Mouse (Mus musculus): ENCODE measurements around the gene Gm20388. TPM values are rescaled to one million over a fixed set of nuclear protein-coding genes. Genes with fewer than 3 reads are reported as not detected.

Gm20388 gene
- polyA plus RNA-seq, 1 experiment, result not detected

DNA sequence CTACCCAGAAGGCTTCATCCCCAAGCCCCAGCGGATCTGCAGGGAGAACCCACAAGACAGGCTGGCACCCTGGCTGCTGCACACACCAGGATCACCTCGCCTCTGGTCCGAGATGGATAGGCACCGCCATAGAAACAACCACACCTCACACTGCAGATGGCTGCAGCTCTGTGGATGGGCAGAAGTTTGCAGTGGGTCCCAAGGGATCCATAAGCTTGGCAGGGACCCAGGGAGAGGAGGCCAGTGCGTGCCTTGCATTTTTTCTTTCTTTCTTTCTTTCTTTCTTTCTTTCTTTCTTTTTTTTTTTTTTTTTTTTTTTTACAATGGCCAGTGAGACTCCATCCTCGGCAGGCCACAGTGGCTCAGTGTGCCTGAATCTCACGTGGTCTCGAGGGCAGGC is 1360.9 kb downstream of the Gm20388 start:
- TF ChIP-seq CTCF (IDR thresholded peaks at IDR 0.05; ENCODE audit: insufficient read depth, low read depth, low read length) (no peak), POLR2A (IDR thresholded peaks at IDR 0.05; ENCODE audit: insufficient read depth, low read depth, low read length) (no peak)
- H3K4me3 ChIP-seq (ENCODE audit: insufficient read depth, low read depth, low read length), result no peak overlapping the region
- 0 out of 2 replicates have a peak, but pooled peaks cover 6% of the 10 kb centered on the region for H3K4me1 ChIP-seq (ENCODE audit: control insufficient read depth, insufficient read depth, low read length)
- H3K27ac ChIP-seq (ENCODE audit: insufficient read depth, low read depth, low read length), result no peak overlapping the region
- 80% methylated on average over 8 of the region's 8 CpGs for WGBS

DNA sequence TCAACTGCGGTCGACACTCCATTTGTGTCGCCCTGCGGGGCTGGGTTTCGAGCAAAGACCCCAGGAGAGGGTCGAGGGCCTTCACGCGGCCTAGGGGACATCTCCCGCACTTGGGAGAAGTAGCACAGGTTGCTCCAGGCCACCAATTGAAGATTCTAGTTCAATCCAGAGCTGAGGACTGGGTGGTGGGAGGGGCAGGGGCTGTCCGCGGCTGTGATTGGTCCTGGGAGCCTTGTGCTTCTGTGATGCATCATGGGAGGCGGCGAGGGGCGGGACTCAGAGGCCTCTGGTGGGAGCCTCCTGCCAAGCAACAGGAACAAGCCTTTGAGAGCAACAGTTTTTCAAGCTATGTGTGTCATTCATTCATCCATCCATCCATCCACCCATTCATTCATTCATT is 1362.6 kb downstream of the Gm20388 start:
- TF ChIP-seq POLR2A (IDR thresholded peaks at IDR 0.05; ENCODE audit: insufficient read depth, low read depth, low read length), result no peak
- no peak for TF ChIP-seq CTCF (IDR thresholded peaks at IDR 0.05; ENCODE audit: insufficient read depth, low read depth, low read length)
- 48% methylated on average over 14 of the region's 14 CpGs for WGBS
- H3K4me3 ChIP-seq (ENCODE audit: insufficient read depth, low read depth, low read length), result peak overlapping the region; percentile 26
- H3K4me1 ChIP-seq (ENCODE audit: control insufficient read depth, insufficient read depth, low read length), result 0 out of 2 replicates have a peak, but pooled peaks cover 6% of the 10 kb centered on the region
- H3K27ac ChIP-seq (ENCODE audit: insufficient read depth, low read depth, low read length), result no peak overlapping the region

DNA sequence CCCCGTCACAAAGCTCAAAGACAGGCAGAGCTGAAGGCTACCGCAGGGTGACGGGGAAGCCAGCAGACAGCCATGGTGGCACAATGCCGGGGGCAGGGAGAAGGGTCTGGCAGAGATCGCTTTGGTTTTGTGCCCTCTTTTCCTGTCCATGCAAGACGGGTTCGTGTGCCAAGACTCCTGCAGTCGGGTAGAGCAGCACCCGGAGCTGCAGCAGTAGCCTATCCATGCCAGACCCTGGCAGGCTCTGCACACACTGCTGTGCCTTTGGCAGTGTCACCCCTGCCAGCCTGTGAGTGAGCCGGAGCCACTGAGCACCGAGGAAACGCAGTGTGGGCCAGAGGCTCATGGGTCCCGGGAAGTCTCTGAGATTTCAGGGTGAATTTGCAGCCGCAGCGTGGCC is 1363.0 kb downstream of the Gm20388 start:
- 38% methylated on average over 15 of the region's 15 CpGs for WGBS
- Histone ChIP-seq H3K4me1 (ENCODE audit: control insufficient read depth, insufficient read depth, low read length) (0 out of 2 replicates have a peak, but pooled peaks cover 6% of the 10 kb centered on the region), H3K4me3 (ENCODE audit: insufficient read depth, low read depth, low read length) (peak overlapping the region; percentile 8; the same call in 1 of the 2 replicates), H3K27ac (ENCODE audit: insufficient read depth, low read depth, low read length) (no peak overlapping the region)
- TF ChIP-seq CTCF (IDR thresholded peaks at IDR 0.05; ENCODE audit: insufficient read depth, low read depth, low read length) (no peak), POLR2A (IDR thresholded peaks at IDR 0.05; ENCODE audit: insufficient read depth, low read depth, low read length) (no peak)

DNA sequence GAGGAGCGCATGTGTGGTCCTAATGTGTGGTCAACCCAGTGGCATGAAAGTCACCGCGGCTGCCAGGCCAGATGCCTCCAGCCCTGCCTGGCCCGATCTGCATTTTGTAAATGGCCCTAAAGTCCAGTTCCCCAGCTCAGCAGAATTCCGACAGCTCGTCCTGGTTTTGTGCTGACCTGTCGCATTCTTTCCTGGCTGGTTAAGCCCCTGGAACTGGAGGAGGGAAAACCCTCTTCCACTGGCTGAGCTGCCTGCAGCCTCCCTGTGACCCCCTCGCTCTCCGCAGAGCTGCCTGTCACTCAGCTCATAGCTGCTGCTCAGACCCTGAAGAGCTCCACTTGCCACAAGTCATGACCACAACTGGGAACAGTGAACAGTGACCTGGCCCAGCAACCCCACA is 1369.8 kb downstream of the Gm20388 start:
- WGBS, result 71% methylated on average over 9 of the region's 9 CpGs
- Histone ChIP-seq H3K4me1 (ENCODE audit: control insufficient read depth, insufficient read depth, low read length) (no peaks in the 10 kb centered on the region), H3K4me3 (ENCODE audit: insufficient read depth, low read depth, low read length) (no peak overlapping the region), H3K27ac (ENCODE audit: insufficient read depth, low read depth, low read length) (no peak overlapping the region)
- no peak for TF ChIP-seq POLR2A (IDR thresholded peaks at IDR 0.05; ENCODE audit: insufficient read depth, low read depth, low read length)
- no peak for TF ChIP-seq CTCF (IDR thresholded peaks at IDR 0.05; ENCODE audit: insufficient read depth, low read depth, low read length)

- no peak overlapping the region for H3K4me3 ChIP-seq (ENCODE audit: insufficient read depth, low read depth, low read length)
- 88% methylated on average over 5 of the region's 5 CpGs for WGBS
- H3K4me1 ChIP-seq (ENCODE audit: control insufficient read depth, insufficient read depth, low read length), result peaks cover 8% of the 10 kb centered on the region; the same call in 1 of the 2 replicates
- no peak for TF ChIP-seq POLR2A (IDR thresholded peaks at IDR 0.05; ENCODE audit: insufficient read depth, low read depth, low read length)
- no peak for TF ChIP-seq CTCF (IDR thresholded peaks at IDR 0.05; ENCODE audit: insufficient read depth, low read depth, low read length)
- H3K27ac ChIP-seq (ENCODE audit: insufficient read depth, low read depth, low read length), result no peak overlapping the region
Measured at GRCm38 (mm10) chr8:121289346-121289745, 1378.7 kb downstream of the Gm20388 start.

DNA sequence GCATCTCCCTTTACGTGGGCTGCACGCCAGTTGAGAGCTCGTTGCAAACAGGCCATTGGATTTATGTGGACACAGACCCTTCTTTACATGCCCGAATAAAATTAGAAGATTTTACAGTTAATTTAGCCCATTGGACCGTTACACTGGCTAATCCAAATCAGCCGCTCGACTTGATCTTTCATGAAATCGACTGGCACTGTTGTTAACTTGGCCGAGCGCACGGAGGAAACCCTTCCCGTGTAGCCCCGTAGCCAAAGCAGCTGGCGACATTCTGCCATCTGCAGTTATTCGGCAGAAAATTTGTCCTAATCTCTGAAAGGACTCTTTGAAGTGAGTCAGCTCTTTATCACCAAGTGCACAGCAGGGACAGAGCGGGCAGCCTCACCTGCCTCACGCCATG is 1379.9 kb downstream of the Gm20388 start:
- 50% methylated on average over 17 of the region's 17 CpGs for WGBS
- Histone ChIP-seq H3K4me3 (ENCODE audit: insufficient read depth, low read depth, low read length) (no peak overlapping the region), H3K27ac (ENCODE audit: insufficient read depth, low read depth, low read length) (no peak overlapping the region), H3K4me1 (ENCODE audit: control insufficient read depth, insufficient read depth, low read length) (peaks cover 8% of the 10 kb centered on the region; the same call in 1 of the 2 replicates)
- TF ChIP-seq CTCF (IDR thresholded peaks at IDR 0.05; ENCODE audit: insufficient read depth, low read depth, low read length) (no peak), POLR2A (IDR thresholded peaks at IDR 0.05; ENCODE audit: insufficient read depth, low read depth, low read length) (no peak)

GRCm38 (mm10) chr8:121293418-121293817 is 1382.8 kb downstream of the Gm20388 start:
- WGBS, result 90% methylated on average over 10 of the region's 10 CpGs
- Histone ChIP-seq H3K4me3 (ENCODE audit: insufficient read depth, low read depth, low read length) (no peak overlapping the region), H3K4me1 (ENCODE audit: control insufficient read depth, insufficient read depth, low read length) (peaks cover 17% of the 10 kb centered on the region), H3K27ac (ENCODE audit: insufficient read depth, low read depth, low read length) (no peak overlapping the region)
- TF ChIP-seq POLR2A (IDR thresholded peaks at IDR 0.05; ENCODE audit: insufficient read depth, low read depth, low read length) (no peak), CTCF (IDR thresholded peaks at IDR 0.05; ENCODE audit: insufficient read depth, low read depth, low read length) (no peak)

DNA sequence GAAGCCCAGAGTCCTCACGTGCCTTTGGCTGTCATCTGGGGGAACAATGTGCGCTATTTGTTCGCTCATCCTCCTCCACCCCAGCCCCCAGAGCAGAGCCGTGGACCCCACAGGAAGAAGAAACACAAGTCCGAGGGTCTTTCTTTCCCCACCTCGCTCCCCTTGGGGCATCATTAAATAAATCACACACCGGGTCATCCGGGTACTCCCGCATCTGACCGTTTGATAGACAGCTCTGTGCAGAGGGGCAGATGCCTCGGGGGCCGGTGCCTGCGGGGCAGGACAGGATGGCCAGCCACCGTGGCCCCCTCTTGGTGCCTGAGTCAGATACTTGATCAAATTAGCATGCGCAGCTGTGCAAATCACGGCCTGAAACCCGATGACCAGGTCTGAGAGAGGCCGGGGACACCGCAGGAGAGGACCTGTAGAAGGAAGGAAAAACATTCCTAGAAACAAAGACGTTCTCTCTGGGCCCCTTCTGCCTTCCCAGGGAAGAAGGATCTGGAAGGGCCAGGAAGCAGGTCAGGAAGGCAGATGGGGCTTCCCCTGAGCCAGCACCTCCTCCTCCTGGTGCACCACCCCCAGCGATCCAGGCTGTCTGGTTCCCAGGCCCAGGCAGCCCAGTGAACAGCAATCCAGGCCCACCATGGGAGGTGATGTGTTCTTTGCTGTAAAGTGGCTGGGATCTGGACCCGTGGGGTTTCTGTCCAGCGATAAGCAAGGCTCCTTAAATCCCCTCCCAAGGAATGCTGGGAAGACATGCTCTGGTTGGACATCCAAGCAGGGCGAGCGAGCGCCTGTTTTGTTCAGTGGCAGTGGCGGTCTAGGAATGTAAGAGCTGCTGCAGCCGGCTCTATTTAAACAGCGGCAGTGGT is 1383.8 kb downstream of the Gm20388 start:
- H3K4me3 ChIP-seq (ENCODE audit: insufficient read depth, low read depth, low read length), result no peak overlapping the region
- no peak overlapping the region for H3K27ac ChIP-seq (ENCODE audit: insufficient read depth, low read depth, low read length)
- TF ChIP-seq POLR2A (IDR thresholded peaks at IDR 0.05; ENCODE audit: insufficient read depth, low read depth, low read length) (no peak), CTCF (IDR thresholded peaks at IDR 0.05; ENCODE audit: insufficient read depth, low read depth, low read length) (no peak)
- 61% methylated on average over 29 of the region's 29 CpGs for WGBS
- H3K4me1 ChIP-seq (ENCODE audit: control insufficient read depth, insufficient read depth, low read length), result peaks cover 17% of the 10 kb centered on the region

- 86% methylated on average over 7 of the region's 7 CpGs for WGBS
- peaks cover 19% of the 10 kb centered on the region for H3K4me1 ChIP-seq (ENCODE audit: control insufficient read depth, insufficient read depth, low read length)
- H3K27ac ChIP-seq (ENCODE audit: insufficient read depth, low read depth, low read length), result no peak overlapping the region
- TF ChIP-seq CTCF (IDR thresholded peaks at IDR 0.05; ENCODE audit: insufficient read depth, low read depth, low read length) (no peak), POLR2A (IDR thresholded peaks at IDR 0.05; ENCODE audit: insufficient read depth, low read depth, low read length) (no peak)
- no peak overlapping the region for H3K4me3 ChIP-seq (ENCODE audit: insufficient read depth, low read depth, low read length)
Measured at GRCm38 (mm10) chr8:121296082-121296481, 1385.4 kb downstream of the Gm20388 start.

All from olfactory bulb, adult 2 months (tissue).